9 mouse cellular contexts compared by ENCODE assay signal in the genomic region with DNA sequence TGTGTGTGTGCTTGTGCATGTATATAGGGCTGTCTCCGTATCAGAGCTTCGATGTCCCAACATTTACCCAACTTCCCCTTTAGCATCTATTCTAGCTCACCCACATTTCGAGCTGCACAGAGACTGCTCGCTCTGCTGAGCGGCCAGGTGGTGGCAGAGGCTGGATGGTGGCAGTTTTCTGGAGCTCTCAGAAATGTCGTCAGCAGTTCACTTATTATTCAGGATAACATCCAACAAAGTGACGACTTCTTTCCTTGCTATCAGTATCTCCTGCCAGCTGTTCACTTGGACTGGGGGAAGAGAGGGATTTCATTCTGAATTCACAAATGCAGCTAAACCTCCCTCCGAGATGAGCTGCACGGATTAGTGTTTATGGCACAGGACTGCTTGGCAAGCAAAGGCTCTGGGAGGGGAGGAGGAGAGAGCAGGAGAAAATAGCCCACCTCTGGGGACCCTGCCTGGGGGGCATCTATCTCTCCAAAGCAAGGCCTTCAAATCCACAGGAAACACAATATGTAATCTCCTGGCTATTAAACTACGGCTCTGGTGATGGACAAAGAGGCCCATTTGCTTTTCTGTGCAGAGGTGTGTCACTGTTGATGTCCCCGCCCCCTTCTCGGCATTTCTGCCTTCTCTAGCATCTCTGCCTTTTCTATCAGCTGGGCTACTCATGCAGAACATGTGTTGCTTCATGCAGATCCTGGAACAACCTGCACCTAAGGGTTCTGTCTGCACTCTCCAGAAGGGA.
DNase-seq lines count a peak whose midpoint lies in the region; ATAC-seq lines count a peak whose summit lies in the region.
"Had no signal": no experiment of that assay in that cellular context is flagged by ENCODE, and none has a peak within 500 bp of the region (broad histone marks: within the 10 kb centered on the region; RNA-seq: fewer than 3 reads in every experiment).

No protein-coding gene starts in this region.

- peak; percentile 18; the same call in 1 of the 2 replicates for ATAC-seq in kidney, embryonic 15.5 days (replicated peaks; ENCODE audit: low FRiP score)
- ATAC-seq in hindbrain, embryonic 15.5 days (ENCODE audit: low FRiP score, low read depth) = peak; percentile 57
- peak; percentile 96 for ATAC-seq in megakaryocyte progenitor cell, adult 5-6 weeks (replicated peaks; ENCODE audit: poor library complexity)

- WGBS in kidney, embryonic 15.5 days = 37% methylated on average over 12 of the region's 12 CpGs
- 14% methylated on average over 12 of the region's 12 CpGs for WGBS in hindbrain, embryonic 15.5 days

- H3K27ac ChIP-seq in kidney, embryonic 15.5 days = no peak overlapping the region
- peak overlapping the region; percentile 74 for H3K27ac ChIP-seq in hindbrain, embryonic 15.5 days (replicated peaks)

- H3K9me3 ChIP-seq in kidney, embryonic 15.5 days (replicated peaks) = no peaks in the 10 kb centered on the region
- H3K9me3 ChIP-seq in hindbrain, embryonic 15.5 days = no peaks in the 10 kb centered on the region

- no peaks in the 10 kb centered on the region for H3K27me3 ChIP-seq in kidney, embryonic 15.5 days
- H3K27me3 ChIP-seq in hindbrain, embryonic 15.5 days = no peaks in the 10 kb centered on the region

- no peak for DNase-seq in kidney, adult 18-20 months
- peak; percentile 26 for DNase-seq in right cerebral cortex, postnatal 4 days
- no peak for DNase-seq in adrenal gland, adult (ENCODE audit: inconsistent age in 2 of 2, low spot score in 1 of 2)
- DNase-seq in thymus, postnatal 10 days (ENCODE audit: low spot score in 2 of 2) = no peak
- DNase-seq in lung, postnatal 4 days = no peak
- DNase-seq: lung, postnatal 10 days had no signal

- peak overlapping the region; percentile 9; the same call in 1 of the 2 replicates for H3K4me2 ChIP-seq in kidney, embryonic 15.5 days
- peak overlapping the region; percentile 29 for H3K4me2 ChIP-seq in hindbrain, embryonic 15.5 days

- peaks cover 18% of the 10 kb centered on the region for H3K4me1 ChIP-seq in kidney, embryonic 15.5 days
- peaks cover 33% of the 10 kb centered on the region for H3K4me1 ChIP-seq in hindbrain, embryonic 15.5 days (replicated peaks)

- H3K4me3 ChIP-seq in kidney, embryonic 15.5 days (replicated peaks) = no peak overlapping the region
- H3K4me3 ChIP-seq in hindbrain, embryonic 15.5 days = no peak overlapping the region

- H3K36me3 ChIP-seq in kidney, embryonic 15.5 days = no peaks in the 10 kb centered on the region
- no peaks in the 10 kb centered on the region for H3K36me3 ChIP-seq in hindbrain, embryonic 15.5 days

- H3K9ac ChIP-seq in kidney, embryonic 15.5 days = no peak overlapping the region
- H3K9ac ChIP-seq in hindbrain, embryonic 15.5 days = no peak overlapping the region

Comparison
In these comparisons a context has a peak if more than half of its experiments do, and no peak if none do; other contexts are left out.
1. ATAC-seq: peak in every context shown above with its lines; median percentile 96 in megakaryocyte progenitor cell, adult 5-6 weeks; 57 in hindbrain, embryonic 15.5 days; 18 in kidney, embryonic 15.5 days.